Mouse (Mus musculus): Measurements from ENCODE around the gene Myom1. TPM values are rescaled to one million over a fixed set of nuclear protein-coding genes. Genes with fewer than 3 reads are reported as not detected.

Gene Myom1
- total RNA-seq, 2 experiments from 2014 or later, result 2.0 to 4.1 TPM

DNA sequence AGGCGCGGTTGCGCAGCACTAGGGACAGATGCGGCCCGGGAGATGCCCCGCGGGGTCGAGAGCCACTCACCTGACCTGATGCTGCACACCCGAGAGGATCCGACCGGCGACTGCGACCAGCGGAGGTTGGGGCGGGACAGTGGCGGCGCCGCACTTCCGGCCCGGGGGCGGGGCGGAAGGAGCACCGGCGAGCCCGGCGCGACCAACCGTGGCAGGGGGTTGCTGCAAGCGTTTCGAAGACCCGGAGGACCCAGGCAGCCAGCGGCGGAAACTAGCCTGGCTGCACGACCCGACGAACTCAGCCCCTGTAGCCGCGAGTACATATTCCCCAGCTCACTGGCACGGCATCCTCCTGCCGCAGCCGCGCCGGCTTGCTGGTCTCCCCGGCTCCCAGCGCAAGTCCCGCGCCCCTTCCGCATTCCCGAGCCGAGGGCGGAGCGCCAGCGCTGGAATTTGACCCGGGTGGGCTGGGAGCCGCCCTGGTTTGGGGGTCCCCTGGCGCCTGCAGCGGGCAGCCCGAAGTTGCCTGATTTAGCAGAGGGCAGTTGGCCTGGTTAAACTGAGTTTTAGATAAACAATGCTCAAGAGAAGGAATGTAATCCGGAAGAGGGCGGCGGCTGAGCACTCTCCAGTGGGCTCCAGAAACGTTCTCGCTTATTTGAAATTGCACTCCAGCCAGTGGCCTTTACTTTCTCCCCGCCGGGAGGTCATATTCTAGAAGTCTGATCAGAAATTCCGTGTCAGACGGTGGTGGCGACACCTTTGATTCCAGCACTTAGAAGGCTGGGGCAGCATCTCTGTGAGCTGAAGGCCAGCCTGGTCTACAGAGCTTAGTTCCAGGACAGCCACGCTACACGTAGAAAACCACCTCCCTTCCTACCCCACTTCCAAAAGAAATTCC, 11.8 kb upstream of the Myom1 start:
- intact Hi-C loops (cut with DNase I), result no loop called here
- peak; percentile 75 to 83 for DNase-seq (ENCODE audit: low spot score in 2 of 2)

DNA sequence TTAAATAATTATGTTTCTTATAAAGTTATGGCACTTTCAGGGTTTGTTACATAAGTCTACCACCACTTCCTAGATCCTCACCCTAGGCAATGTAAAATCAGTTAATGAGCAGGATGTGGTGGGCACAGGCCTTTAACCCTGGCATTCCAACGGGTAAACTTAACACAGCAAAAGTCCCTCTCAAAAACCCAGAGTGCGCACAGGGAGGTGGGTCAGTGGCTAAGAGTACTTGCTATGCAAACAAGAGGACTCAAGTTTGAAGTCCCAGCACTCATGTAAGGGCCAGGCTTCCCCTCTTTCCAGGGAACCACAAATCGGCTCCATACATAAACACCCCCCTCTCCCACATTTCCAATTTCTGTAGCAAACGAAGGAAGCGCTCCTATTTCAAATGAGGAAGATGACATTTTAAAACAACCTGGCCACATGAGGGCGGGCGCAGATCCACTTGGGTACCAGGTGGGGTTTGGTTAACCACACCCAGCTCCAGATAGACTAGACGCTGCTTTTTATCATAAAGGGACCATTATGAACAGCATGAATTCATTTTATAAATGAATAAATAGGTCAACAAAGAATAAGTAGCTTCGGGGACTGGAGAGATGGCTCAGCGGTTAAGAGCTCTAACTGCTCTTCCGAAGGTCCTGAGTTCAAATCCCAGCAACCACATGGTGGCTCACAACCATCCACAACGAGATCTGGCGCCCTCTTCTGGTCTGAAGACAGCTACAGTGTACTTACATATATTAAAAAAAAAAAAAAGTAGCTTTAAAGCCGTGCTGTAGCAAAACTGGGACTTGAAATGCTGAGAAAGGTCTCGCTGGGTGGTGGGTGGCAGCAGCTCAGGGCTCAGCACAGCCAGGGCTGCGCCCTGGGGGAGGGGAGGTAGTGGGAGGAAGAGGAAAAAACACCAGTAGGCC, 10.5 kb upstream of the Myom1 start:
- DNase-seq (ENCODE audit: low spot score in 2 of 2), result no peak
- intact Hi-C loops (cut with DNase I), result no loop called here

DNA sequence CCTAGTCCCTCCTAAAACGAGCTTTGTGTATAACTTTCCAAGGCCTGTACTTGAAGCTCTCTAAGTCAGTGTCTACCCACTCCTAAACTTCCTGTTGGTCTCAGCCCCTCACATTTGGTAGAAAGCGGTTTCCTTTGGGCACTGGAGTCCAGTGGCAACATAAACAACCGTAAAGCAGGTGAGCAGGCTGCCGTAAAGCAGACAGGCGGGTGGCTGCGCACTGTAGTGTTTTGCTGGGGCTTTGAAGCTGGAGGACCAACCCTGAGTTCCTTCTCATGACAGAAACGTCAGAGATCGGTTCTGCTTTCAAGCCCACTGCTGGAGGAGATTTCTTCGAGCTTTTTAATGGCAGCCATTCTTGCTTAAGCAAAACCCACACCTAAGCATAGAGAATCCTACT, 9.8 kb upstream of the Myom1 start:
- DNase-seq (ENCODE audit: low spot score in 2 of 2), result no peak
- intact Hi-C loops (cut with DNase I), result no loop called here

DNA sequence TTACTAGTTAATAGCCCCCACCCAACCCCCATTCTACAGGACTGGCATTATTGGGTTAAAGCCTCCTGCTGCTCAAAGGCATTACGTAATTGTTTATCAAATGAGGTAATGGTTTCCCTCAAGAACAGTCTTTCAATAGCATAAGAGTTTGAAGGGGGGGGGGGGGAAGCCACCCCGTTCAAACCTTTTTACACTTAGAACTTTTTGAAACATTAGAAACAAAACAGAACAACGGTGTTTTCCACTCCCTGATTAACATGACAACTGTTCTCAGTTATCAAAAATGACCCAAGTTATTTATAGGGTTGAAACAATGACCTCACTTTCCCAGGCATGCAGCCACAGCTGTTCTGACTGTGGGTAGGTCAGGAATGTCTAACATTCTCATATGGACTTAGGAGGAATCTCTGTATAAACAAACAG, 9.0 kb upstream of the Myom1 start:
- no peak for DNase-seq (ENCODE audit: low spot score in 2 of 2)
- intact Hi-C loops (cut with DNase I), result no loop called here

DNA sequence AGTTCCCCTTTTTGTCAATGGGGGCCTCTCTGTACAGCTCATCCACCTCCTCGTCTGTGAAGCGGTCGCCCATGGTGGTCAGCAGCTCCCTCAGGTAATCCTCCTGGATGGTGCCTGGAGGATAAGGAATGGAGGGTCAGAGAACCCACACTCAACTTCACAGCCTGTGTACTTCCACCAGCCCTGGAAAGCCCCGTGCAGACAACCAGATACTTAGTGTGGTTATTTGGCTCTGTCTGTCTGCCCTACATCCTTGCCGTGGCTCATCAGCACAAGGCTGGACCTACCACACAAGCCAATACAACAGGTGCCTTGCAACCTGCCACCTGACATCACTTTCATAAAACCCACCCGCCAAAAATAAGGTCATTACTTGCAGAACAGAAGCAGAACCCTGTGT, 7.8 kb upstream of the Myom1 start:
- intact Hi-C loops (cut with DNase I), result no loop called here
- DNase-seq (ENCODE audit: low spot score in 2 of 2), result no peak

DNA sequence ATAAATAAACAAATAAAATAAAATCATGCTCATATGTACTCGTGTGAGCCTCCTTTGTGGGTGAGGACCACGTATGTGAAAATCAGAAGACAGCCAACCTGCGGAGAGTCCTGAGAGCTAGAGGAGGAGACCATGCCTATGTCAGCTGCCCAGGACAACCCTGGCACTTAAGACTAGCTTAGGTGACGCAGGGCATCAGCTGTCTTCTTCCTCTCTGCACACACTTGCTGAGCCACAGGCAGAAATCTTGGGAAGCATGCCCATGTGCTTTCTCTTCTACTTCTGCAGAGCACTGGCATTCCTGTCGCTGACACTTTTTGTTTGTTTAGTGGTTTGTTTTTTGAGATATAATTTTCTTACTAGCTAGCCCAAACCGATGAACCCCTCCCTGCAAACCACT, 6.9 kb upstream of the Myom1 start:
- intact Hi-C loops (cut with DNase I), result no loop called here

DNA sequence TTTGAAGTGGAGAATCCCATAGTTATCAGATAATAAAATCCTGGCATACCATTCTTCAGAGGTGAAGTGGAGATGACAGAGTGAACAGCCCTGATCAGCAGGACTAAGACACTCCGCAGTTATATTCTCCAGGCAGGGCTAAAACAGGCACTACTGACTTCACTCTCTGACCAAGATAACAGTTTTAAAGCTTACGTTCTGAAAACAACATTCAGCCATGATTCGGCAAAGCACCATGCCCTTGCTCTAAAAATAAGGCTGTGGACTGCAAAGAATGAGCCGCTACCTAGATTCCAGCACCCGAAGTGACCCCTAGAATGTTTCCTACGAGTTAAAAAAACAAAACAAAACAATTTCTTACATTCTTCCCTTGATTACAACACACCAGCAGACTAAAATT, 4.6 kb upstream of the Myom1 start:
- DNase-seq (ENCODE audit: low spot score in 2 of 2), result no peak
- intact Hi-C loops (cut with DNase I), result no loop called here

More for the DNA sequence above, 6.9 kb upstream of the Myom1 start:
- DNase-seq (ENCODE audit: low spot score in 2 of 2), result no peak

DNA sequence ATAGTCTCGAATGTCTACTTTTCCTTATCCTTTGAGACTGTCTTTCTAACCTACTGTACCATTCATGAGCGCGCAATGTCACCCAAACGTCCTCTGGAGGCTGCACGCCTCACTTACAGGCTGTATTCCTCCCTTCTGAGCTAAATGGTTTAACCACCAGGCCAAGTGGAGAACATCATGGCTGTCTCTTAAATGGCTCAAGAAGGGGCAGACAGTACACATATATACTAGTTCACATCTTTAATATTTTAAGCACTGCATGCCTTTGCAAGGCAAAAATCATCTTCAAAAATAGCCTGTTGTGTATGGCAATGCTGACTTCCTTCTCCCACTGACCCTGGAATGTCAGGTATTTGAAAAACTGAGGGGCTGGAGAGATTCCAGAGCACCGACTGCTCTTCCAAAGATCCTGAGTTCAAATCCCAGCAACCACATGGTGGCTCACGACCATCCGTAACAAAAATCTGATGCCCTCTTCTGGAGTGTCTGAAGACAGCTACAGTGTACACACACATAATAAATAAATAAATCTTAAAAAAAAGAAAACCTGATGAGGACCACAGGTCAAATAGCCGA, 3.9 kb upstream of the Myom1 start:
- no peak for DNase-seq (ENCODE audit: low spot score in 2 of 2)
- intact Hi-C loops (cut with DNase I), result no loop called here

DNA sequence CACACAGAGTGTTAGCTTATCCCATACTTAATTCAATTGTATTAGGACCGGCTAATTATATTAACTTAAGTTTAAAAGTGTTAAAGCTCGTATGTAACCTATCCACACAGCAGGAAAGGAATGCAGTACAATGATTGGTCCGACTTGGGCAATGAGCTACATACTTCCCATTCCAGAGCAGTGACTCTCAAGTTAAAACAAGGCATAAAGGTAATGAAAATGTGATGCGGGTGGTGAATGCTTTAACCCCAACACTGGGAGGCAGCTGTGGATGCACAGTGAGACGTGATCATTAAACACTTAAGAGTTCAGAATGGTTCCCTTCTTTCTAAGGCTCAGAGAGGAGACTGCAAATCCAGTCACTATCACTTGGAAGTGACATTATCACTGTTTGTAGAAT, 3.2 kb upstream of the Myom1 start:
- intact Hi-C loops (cut with DNase I), result no loop called here

DNA sequence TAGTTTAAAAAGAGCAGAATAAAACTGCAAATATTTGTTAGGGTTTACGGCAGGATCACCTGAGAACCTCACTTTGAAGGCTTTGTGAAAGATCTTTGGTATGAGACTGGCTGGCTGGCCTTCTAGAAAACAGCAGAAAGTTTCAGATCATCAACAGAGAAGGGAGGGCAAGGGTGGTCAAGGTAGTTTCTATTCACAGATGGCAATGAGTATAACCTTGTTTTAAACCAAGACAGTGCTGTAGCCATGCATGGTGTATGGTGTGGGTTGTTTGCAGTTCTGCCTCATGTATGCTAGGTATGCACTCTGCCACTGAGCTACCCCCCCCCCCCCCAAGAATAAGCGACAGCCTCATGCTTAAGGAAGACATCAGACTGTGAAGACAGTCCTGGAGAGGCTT, 2.2 kb upstream of the Myom1 start:
- intact Hi-C loops (cut with DNase I), result loop anchor here (5.0 kb wide), 2 partner anchors 182 to 202 kb away; partner anchors contain the start of gene Lpin2
- DNase-seq (ENCODE audit: low spot score in 2 of 2), result no peak

More for the DNA sequence above, 3.2 kb upstream of the Myom1 start:
- DNase-seq (ENCODE audit: low spot score in 2 of 2), result no peak

DNA sequence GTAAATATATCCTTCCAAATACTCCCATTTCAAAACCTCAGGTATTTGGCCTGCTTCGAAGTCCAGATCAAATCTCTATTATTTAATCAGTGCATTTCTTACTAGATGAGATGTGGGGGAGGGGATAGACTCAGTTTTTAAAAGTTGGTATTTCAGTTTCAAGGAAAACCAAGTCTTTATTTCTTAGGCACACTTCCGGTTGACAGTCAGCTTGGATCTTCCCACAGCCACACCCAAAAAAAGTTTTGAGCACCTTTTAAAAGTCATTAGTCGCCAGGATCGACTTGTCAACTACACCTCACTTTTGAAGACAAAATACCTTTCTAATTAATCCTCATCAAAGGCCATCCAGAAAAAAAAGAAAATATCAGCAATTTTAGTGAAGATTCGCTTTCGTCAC, 1.4 kb upstream of the Myom1 start:
- DNase-seq (ENCODE audit: low spot score in 2 of 2), result no peak
- intact Hi-C loops (cut with DNase I), result loop anchor here (5.0 kb wide), 2 partner anchors 181 to 201 kb away; partner anchors contain the start of gene Lpin2

DNA sequence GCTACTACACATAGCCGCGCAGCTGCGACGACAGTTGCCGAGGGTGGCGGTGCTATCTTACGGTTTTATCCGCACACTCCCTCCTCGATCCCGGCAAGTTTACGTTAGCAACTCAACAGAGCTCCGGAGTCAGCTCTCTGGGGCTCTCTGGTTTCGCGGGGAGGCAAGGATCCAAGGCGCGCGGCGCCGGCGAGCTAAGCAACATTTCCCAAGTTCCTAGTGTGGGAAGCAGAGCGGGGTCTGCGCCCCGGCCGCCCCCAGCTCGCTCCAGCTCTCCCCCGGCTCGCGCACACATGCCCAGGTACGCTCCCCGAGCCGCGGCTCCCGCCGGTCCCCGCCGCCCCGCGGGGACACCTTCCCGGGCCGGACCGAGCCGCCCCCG, 743 bp upstream of the Myom1 start:
- intact Hi-C loops (cut with DNase I), result loop anchor here (5.0 kb wide), 2 partner anchors 181 to 201 kb away; partner anchors contain the start of gene Lpin2
- peak; percentile 27 to 28 for DNase-seq (ENCODE audit: low spot score in 2 of 2)

DNA sequence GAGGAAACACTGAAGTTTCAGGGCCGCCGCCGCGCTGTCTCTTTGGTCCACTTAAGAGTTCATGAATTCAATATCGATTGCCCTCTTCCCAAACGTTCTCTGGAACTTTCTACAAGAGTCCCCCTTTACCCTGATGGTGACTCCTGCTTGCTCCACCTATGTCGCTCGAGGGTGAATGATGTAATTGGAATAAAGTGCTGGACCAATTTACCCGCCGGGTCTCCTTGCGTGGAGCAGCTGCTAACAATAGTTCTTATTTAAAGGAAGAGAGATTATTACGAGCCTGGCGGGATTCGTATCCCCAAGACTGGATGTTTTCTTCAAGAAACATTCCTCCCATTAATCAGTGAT, 286 bp downstream of the Myom1 start, which contains the start of gene Myl12a:
Gene Myl12a, minus strand, starts transcription at position 135 of the 351 bp plus-strand sequence.
- intact Hi-C loops (cut with DNase I), result loop anchor here (5.0 kb wide), 2 partner anchors 180 to 200 kb away; partner anchors contain the start of gene Lpin2
- no peak for DNase-seq (ENCODE audit: low spot score in 2 of 2)

DNA sequence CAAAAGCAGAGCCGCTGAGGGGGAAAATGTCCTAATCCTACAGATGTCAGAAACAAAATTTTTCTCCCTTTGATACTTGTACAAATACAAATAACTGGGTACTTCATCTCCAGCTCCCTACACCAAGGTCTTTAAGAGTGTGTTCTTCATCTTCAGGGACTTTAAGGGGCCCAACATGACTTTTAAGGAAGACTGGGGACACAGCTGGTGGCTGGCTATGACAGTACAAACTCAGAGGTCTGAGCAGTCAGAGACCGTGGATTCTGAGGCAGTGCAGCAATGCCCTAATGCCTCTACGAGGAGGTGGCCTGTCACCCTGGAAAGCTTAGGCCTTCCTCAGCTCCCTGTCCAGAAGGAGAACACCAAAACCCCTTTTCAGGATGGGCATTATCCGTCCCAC, 679 bp downstream of the Myom1 start:
- DNase-seq (ENCODE audit: low spot score in 2 of 2), result no peak
- intact Hi-C loops (cut with DNase I), result loop anchor here (5.0 kb wide), 2 partner anchors 179 to 199 kb away; partner anchors contain the start of gene Lpin2

DNA sequence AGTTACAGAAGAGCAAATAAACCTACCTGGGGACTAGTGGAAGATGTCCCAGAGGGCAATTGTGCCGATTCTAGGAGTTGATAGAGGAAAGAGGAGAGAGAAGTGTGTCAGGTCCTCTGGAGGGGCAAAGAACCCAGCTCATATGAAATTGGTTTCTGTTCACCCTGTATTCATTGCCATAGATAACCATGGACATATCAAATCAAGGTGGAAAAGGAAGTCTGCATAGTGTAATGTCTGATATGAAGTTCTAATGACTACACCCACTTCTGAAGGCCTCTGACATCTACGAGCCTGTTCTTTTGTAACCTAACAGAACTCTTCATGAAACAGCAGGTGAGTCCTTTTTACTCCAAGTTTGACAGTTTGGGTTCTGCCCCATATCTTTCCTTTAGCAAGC, 1.3 kb downstream of the Myom1 start:
- intact Hi-C loops (cut with DNase I), result loop anchor here (5.0 kb wide), 2 partner anchors 179 to 199 kb away; partner anchors contain the start of gene Lpin2
- DNase-seq (ENCODE audit: low spot score in 2 of 2), result no peak

DNA sequence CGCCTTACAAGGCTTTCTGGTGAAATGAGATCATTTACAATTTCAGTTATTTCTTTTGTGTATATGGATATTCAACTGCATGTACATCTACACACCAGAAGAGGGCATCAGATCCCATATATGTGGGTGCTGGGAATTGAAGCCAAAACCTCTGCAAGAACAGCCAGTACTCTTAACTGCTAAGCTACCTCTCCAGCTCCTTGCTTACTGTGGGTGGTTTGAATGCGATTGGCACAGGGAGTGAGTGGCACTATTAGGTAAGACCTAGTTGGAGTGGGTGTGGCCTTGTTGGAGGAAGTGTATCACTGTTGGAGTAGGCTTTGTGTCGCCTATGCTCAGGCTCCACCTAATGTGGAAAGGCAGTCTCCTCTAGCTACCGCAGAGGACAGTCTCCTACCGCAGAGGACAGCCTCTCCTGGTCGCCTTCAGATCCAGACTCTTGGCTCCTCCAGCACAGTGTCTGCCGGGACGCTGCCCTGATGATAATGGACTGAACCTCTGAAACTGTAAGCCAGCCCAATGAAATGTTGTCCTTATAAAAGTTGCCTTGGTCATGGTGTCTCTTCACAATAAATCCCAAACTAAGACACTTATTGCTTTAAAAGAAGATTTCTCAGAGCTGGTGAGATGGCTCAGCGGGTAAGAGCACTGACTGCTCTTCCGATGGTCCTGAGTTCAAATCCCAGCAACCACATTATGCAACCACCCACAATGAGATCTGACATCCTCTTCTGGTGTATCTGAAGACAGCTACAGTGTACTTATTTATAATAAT, 1.9 kb downstream of the Myom1 start:
- intact Hi-C loops (cut with DNase I), result loop anchor here (5.0 kb wide), 2 partner anchors 178 to 198 kb away; partner anchors contain the start of gene Lpin2
- no peak for DNase-seq (ENCODE audit: low spot score in 2 of 2)

DNA sequence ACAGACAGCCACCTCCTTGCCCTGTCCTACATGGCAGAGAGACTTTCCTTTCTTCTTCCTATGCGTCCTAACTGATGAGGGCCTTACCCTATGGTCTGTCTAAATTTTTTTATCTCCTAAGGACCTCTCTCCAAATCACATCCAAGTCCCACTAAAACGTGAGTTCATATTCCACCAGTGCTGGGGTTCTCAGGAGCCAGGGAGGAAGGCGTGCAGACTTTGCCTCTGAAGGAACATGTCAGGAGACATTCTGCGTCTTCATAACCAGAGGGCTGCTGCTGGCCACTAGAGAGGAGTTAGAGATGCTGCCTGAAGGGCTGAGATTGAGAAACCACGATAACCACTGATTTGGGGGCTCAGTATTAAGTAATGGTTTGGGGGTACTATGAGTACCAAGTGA, 4.5 kb downstream of the Myom1 start:
- intact Hi-C loops (cut with DNase I), result no loop called here
- no peak for DNase-seq (ENCODE audit: low spot score in 2 of 2)

DNA sequence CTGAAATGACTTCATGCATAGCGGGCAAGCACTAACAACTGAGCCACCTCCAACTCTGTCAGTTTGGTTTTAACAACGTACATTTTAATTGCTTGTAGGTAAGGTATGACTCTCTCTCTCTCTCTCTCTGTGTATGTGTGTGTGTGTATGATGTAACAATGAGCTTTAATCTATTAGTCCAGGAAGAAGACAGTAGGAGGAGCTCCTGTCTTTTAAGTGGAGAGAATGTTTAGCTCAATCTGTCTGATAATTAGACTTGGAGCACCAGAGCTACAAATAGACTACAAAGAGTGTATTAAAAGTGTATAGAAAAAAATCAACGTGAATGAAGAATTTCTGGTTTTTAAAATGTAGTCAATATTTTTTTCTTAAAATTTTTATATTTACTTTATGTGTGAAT, 6.2 kb downstream of the Myom1 start:
- intact Hi-C loops (cut with DNase I), result no loop called here
- DNase-seq (ENCODE audit: low spot score in 2 of 2), result no peak

DNA sequence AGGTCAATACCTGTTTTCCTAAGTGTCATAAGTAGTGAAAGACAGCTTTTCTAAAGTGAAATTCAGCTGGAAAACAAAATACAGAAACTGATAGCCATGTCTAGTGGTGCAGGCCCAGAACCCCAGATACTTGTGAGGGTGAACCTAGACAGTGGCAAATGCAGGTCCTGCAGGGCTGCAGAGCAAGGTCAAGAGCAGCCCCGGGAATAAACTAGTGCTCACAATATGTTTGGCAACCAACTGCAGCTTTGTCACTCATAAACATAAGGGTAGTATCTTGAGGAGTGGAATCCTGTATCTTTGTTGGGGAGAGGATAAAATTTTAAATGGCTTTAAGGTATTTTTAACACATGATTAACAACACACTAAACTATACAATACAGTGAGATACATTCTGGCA, 7.3 kb downstream of the Myom1 start:
- DNase-seq (ENCODE audit: low spot score in 2 of 2), result no peak
- intact Hi-C loops (cut with DNase I), result no loop called here
